Mouse (Mus musculus) MEL (cell line): Measurements from ENCODE around the gene Erich4. TPM values are rescaled to one million over a fixed set of nuclear protein-coding genes. Genes with fewer than 3 reads are reported as not detected.

Experiments
- DNase-seq: peaks from one replicate; pipeline ENCODE4 v3.0.0; 2011; ENCODE audit warnings: low read depth, low spot score
- H3K27ac ChIP-seq: 2 replicates; pipeline ENCODE4 v1.5.1; 2012; ENCODE audit warnings: low read depth, mild to moderate bottlenecking, control low read depth, low read length, moderate library complexity; ENCODE audit not compliant: control insufficient read depth
- H3K27me3 ChIP-seq, 2 experiments: fragments of 150-350 bp in 1 of 2; sonication (generic) in 1 of 2; 2 replicates each; pipeline ENCODE4 v1.6.1; 2012; ENCODE audit warnings: low read length in 2 of 2, mild to moderate bottlenecking in 2 of 2, improper control_type of control experiment in 1 of 2, moderate library complexity in 1 of 2; ENCODE audit not compliant: insufficient read depth in 2 of 2, control insufficient read depth in 1 of 2
- H3K36me3 ChIP-seq, 2 experiments: 2 replicates each; pipeline ENCODE4 v1.6.1; 2012 to 2014; ENCODE audit warnings: low read length in 2 of 2, improper control_type of control experiment in 1 of 2, inconsistent platforms in 1 of 2, mild to moderate bottlenecking in 1 of 2; ENCODE audit not compliant: insufficient read depth in 2 of 2, control insufficient read depth in 1 of 2
- H3K4me1 ChIP-seq, 2 experiments: fragments of 150-350 bp in 1 of 2; sonication (generic) in 1 of 2; 2 replicates each; pipeline ENCODE4 v1.6.1; 2012; ENCODE audit warnings: low read length in 2 of 2, improper control_type of control experiment in 1 of 2, mild to moderate bottlenecking in 1 of 2; ENCODE audit not compliant: insufficient read depth in 2 of 2, control insufficient read depth in 1 of 2
- H3K4me3 ChIP-seq, 2 experiments: fragments of 150-350 bp in 1 of 2; sonication (generic) in 1 of 2; 2 replicates each; pipeline ENCODE4 v1.5.1; 2012; ENCODE audit warnings: low read depth in 2 of 2, low read length in 2 of 2, mild to moderate bottlenecking in 2 of 2, moderate library complexity in 2 of 2, control low read depth in 1 of 2, improper control_type of control experiment in 1 of 2; ENCODE audit not compliant: control insufficient read depth in 1 of 2, insufficient read depth in 1 of 2
- H3K79me2 ChIP-seq: 2 replicates; pipeline ENCODE4 v1.6.1; 2012; ENCODE audit warnings: mild to moderate bottlenecking, low read length, moderate library complexity; ENCODE audit not compliant: control insufficient read depth, poor library complexity, insufficient read depth
- H3K9ac ChIP-seq: 2 replicates; pipeline ENCODE4 v1.6.1; 2012; ENCODE audit warnings: low read depth, mild to moderate bottlenecking, control low read depth, low read length, moderate library complexity; ENCODE audit not compliant: control insufficient read depth, poor library complexity, severe bottlenecking
- H3K9me3 ChIP-seq: fragments of 150-350 bp; sonication (generic); replicated peaks from 2 replicates; pipeline ENCODE4 v1.6.1; 2012; ENCODE audit warnings: mild to moderate bottlenecking, low read length, improper control_type of control experiment, moderate library complexity; ENCODE audit not compliant: insufficient read depth
- BHLHE40 ChIP-seq: IDR thresholded peaks from 2 replicates; pipeline ENCODE4 v1.6.1; 2012; ENCODE audit warnings: low read depth, mild to moderate bottlenecking, inconsistent platforms, low read length, improper control_type of control experiment, borderline replicate concordance
- CHD1 ChIP-seq: IDR thresholded peaks from 2 replicates; pipeline ENCODE4 v1.6.1; 2012; ENCODE audit warnings: low read depth, mild to moderate bottlenecking, inconsistent platforms, low read length, improper control_type of control experiment
- CHD2 ChIP-seq: IDR thresholded peaks from 2 replicates; pipeline ENCODE4 v1.6.1; 2011; ENCODE audit warnings: low read length, improper control_type of control experiment
- E2F4 ChIP-seq: IDR thresholded peaks from 2 replicates; pipeline ENCODE4 v1.6.1; 2011; ENCODE audit warnings: low read depth, low read length, improper control_type of control experiment, borderline replicate concordance
- GATA1 ChIP-seq: IDR thresholded peaks from 2 replicates; pipeline ENCODE4 v1.6.1; 2011; ENCODE audit warnings: low read depth, low read length, improper control_type of control experiment
- JUND ChIP-seq: IDR thresholded peaks from 2 replicates; pipeline ENCODE4 v1.6.1; 2011; ENCODE audit warnings: low read depth, mild to moderate bottlenecking, improper control_type of control experiment, low read length
- MEF2A ChIP-seq: IDR thresholded peaks from 2 replicates; pipeline ENCODE4 v1.6.1; 2014; ENCODE audit warnings: low read depth, mild to moderate bottlenecking, inconsistent platforms, low read length, improper control_type of control experiment; ENCODE audit not compliant: poor library complexity, insufficient replicate concordance, severe bottlenecking; ENCODE audit errors: extremely low read depth
- MYC ChIP-seq: IDR thresholded peaks from 2 replicates; pipeline ENCODE4 v1.6.1; 2011; ENCODE audit warnings: low read depth, mild to moderate bottlenecking, low read length, improper control_type of control experiment, moderate library complexity
- SIN3A ChIP-seq: IDR thresholded peaks from 2 replicates; pipeline ENCODE4 v1.6.1; 2012; ENCODE audit warnings: low read length, improper control_type of control experiment, inconsistent platforms
- SMC3 ChIP-seq: IDR thresholded peaks from 2 replicates; pipeline ENCODE4 v1.6.1; 2011; ENCODE audit warnings: low read depth, low read length, improper control_type of control experiment
- TAL1 ChIP-seq: IDR thresholded peaks from 2 replicates; pipeline ENCODE4 v1.6.1; 2012; ENCODE audit warnings: mild to moderate bottlenecking, inconsistent platforms, low read length, moderate library complexity, mixed read lengths
- TBP ChIP-seq: IDR thresholded peaks from 2 replicates; pipeline ENCODE4 v1.8.0; 2011; ENCODE audit warnings: low read depth, low read length, improper control_type of control experiment
- UBTF ChIP-seq: IDR thresholded peaks from 2 replicates; pipeline ENCODE4 v1.6.1; 2012; ENCODE audit warnings: low read depth, mild to moderate bottlenecking, inconsistent platforms, low read length, improper control_type of control experiment, moderate library complexity, borderline replicate concordance; ENCODE audit not compliant: insufficient read depth
- USF1 ChIP-seq: IDR thresholded peaks from 2 replicates; pipeline ENCODE4 v1.6.1; 2014; ENCODE audit warnings: low read depth, mild to moderate bottlenecking, inconsistent platforms, low read length, improper control_type of control experiment, moderate library complexity
- USF2 ChIP-seq, 2 experiments: IDR thresholded peaks; 2 replicates each; pipeline ENCODE4 v1.6.1; 2011 to 2012; ENCODE audit warnings: improper control_type of control experiment in 2 of 2, low read length in 2 of 2, borderline replicate concordance in 1 of 2, inconsistent platforms in 1 of 2, low read depth in 1 of 2, mild to moderate bottlenecking in 1 of 2; ENCODE audit not compliant: insufficient read depth in 1 of 2
- ZC3H11A ChIP-seq: IDR thresholded peaks from 2 replicates; pipeline ENCODE4 v1.6.1; 2012; ENCODE audit warnings: low read depth, mild to moderate bottlenecking, inconsistent platforms, low read length, improper control_type of control experiment
- ZMIZ1 ChIP-seq: IDR thresholded peaks from 2 replicates; pipeline ENCODE4 v1.6.1; 2012; ENCODE audit warnings: low read depth, mild to moderate bottlenecking, inconsistent platforms, low read length, improper control_type of control experiment, moderate library complexity
- ZNF384 ChIP-seq: IDR thresholded peaks from 2 replicates; pipeline ENCODE4 v1.6.1; 2012; ENCODE audit warnings: low read depth, mild to moderate bottlenecking, inconsistent platforms, low read length, improper control_type of control experiment
- polyA plus RNA-seq, 2 experiments: library from polyadenylated mRNA; stranded (reverse) in 1 of 2; unstranded in 1 of 2; fragments of >175 nt in 1 of 2; fragments of >200 nt in 1 of 2; gene quantifications; 2 replicates each; pipeline versions ENCODE4 v1.2.1 to v1.2.4; 2012; ENCODE audit warnings: low replicate concordance in 2 of 2, low read depth in 1 of 2; ENCODE audit not compliant: insufficient read length in 2 of 2, insufficient read depth in 1 of 2, missing spikeins in 1 of 2
- total RNA-seq: library from RNA; depleted of rRNA; stranded (reverse); fragments of 300-350 nt; gene quantifications from 2 replicates; pipeline ENCODE4 v1.2.3, GENCODE M21; 2012

Erich4 gene
- total and polyA plus RNA-seq, 3 experiments: not detected

GRCm38 (mm10) chr7:25644631-25645030 is 28.9 kb upstream of the Erich4 start:
- Histone ChIP-seq H3K9ac (no peak overlapping the region), H3K4me3 (no peak overlapping the region), H3K9me3 (no peaks in the 10 kb centered on the region), H3K36me3 (no peaks in the 10 kb centered on the region), H3K4me1 (no peaks in the 10 kb centered on the region; a peak in 1 of 4 replicates), H3K27ac (no peak overlapping the region), H3K79me2 (no peaks in the 10 kb centered on the region), H3K27me3 (no peaks in the 10 kb centered on the region)
- no peak for TF ChIP-seq GATA1
- no peak for DNase-seq

- no peaks in the 10 kb centered on the region for H3K36me3 ChIP-seq
- no peak overlapping the region for H3K27ac ChIP-seq
- no peaks in the 10 kb centered on the region for H3K79me2 ChIP-seq
- H3K27me3 ChIP-seq: no peaks in the 10 kb centered on the region
- H3K9me3 ChIP-seq: no peaks in the 10 kb centered on the region
- H3K4me3 ChIP-seq: no peak overlapping the region
- H3K9ac ChIP-seq: no peak overlapping the region
- DNase-seq: no peak
- TF ChIP-seq USF2 (IDR thresholded peaks at IDR 0.05; ENCODE audit: borderline replicate concordance in 1 of 2, insufficient read depth in 1 of 2, low read depth in 1 of 2, low read length in 2 of 2): no peak
- TF ChIP-seq CHD1: no peak
- no peak for TF ChIP-seq UBTF
- no peak for TF ChIP-seq CHD2
- TF ChIP-seq ZNF384: no peak
- TF ChIP-seq GATA1: no peak
- TF ChIP-seq ZMIZ1: no peak
- no peak for TF ChIP-seq MYC
- no peak for TF ChIP-seq USF1
- no peak for TF ChIP-seq TBP
- no peak for TF ChIP-seq SMC3
- TF ChIP-seq ZC3H11A: no peak
- TF ChIP-seq MEF2A: no peak
- no peak for TF ChIP-seq BHLHE40
- TF ChIP-seq E2F4: no peak
- H3K4me1 ChIP-seq: no peaks in the 10 kb centered on the region; a peak in 1 of 4 replicates
These were observed 28.4 kb upstream of the Erich4 start for GRCm38 (mm10) chr7:25644136-25644535.

- Histone ChIP-seq H3K36me3 (no peaks in the 10 kb centered on the region), H3K27me3 (no peaks in the 10 kb centered on the region), H3K9ac (no peak overlapping the region), H3K27ac (no peak overlapping the region), H3K79me2 (no peaks in the 10 kb centered on the region), H3K4me1 (no peaks in the 10 kb centered on the region; a peak in 1 of 4 replicates), H3K4me3 (no peak overlapping the region), H3K9me3 (no peaks in the 10 kb centered on the region)
- TF ChIP-seq UBTF (no peak), E2F4 (no peak), TAL1 (no peak), ZNF384 (no peak), JUND (no peak), TBP (no peak), SIN3A (no peak)
- no peak for DNase-seq
These were observed 24.1 kb upstream of the Erich4 start for GRCm38 (mm10) chr7:25639754-25640153.
